Mouse (Mus musculus): Measurements from ENCODE around the gene Kirrel3. TPM values are rescaled to one million over a fixed set of nuclear protein-coding genes. Genes with fewer than 3 reads are reported as not detected.

The Kirrel3 gene
- polyA plus RNA-seq, 1 experiment, result not detected

GRCm38 (mm10) chr9:34881750-34882149 lies 396.1 kb downstream of the Kirrel3 start:
- TF ChIP-seq TAL1 (IDR thresholded peaks at IDR 0.05; ENCODE audit: low read length), result no peak
- no peak for TF ChIP-seq GATA1 (IDR thresholded peaks at IDR 0.05; ENCODE audit: low read length)
- Histone ChIP-seq H3K4me1 (ENCODE audit: control insufficient read depth) (no peaks in the 10 kb centered on the region), H3K9me3 (ENCODE audit: control insufficient read depth, low read length) (no peaks in the 10 kb centered on the region), H3K4me3 (replicated peaks) (no peak overlapping the region), H3K27me3 (ENCODE audit: control insufficient read depth) (no peaks in the 10 kb centered on the region), H3K36me3 (ENCODE audit: control insufficient read depth) (no peaks in the 10 kb centered on the region)

- TF ChIP-seq GATA1 (IDR thresholded peaks at IDR 0.05; ENCODE audit: low read length) (no peak), TAL1 (IDR thresholded peaks at IDR 0.05; ENCODE audit: low read length) (no peak)
- Histone ChIP-seq H3K9me3 (ENCODE audit: control insufficient read depth, low read length) (no peaks in the 10 kb centered on the region), H3K4me1 (ENCODE audit: control insufficient read depth) (no peaks in the 10 kb centered on the region), H3K36me3 (ENCODE audit: control insufficient read depth) (no peaks in the 10 kb centered on the region), H3K27me3 (ENCODE audit: control insufficient read depth) (no peaks in the 10 kb centered on the region), H3K4me3 (replicated peaks) (no peak overlapping the region)
Observed at GRCm38 (mm10) chr9:34882211-34882610, 396.5 kb downstream of the Kirrel3 start.

GRCm38 (mm10) chr9:34883122-34883521 lies 397.4 kb downstream of the Kirrel3 start:
- Histone ChIP-seq H3K9me3 (ENCODE audit: control insufficient read depth, low read length) (no peaks in the 10 kb centered on the region), H3K36me3 (ENCODE audit: control insufficient read depth) (no peaks in the 10 kb centered on the region), H3K4me3 (replicated peaks) (no peak overlapping the region)

GRCm38 (mm10) chr9:34884325-34884724 lies 398.6 kb downstream of the Kirrel3 start:
- H3K4me1 ChIP-seq (ENCODE audit: control insufficient read depth), result no peaks in the 10 kb centered on the region
- H3K27me3 ChIP-seq (ENCODE audit: control insufficient read depth), result no peaks in the 10 kb centered on the region
- no peaks in the 10 kb centered on the region for H3K36me3 ChIP-seq (ENCODE audit: control insufficient read depth)
- TF ChIP-seq GATA1 (IDR thresholded peaks at IDR 0.05; ENCODE audit: low read length) (no peak), TAL1 (IDR thresholded peaks at IDR 0.05; ENCODE audit: low read length) (no peak)
- H3K4me3 ChIP-seq (replicated peaks), result no peak overlapping the region
- H3K9me3 ChIP-seq (ENCODE audit: control insufficient read depth, low read length), result no peaks in the 10 kb centered on the region

More at GRCm38 (mm10) chr9:34883122-34883521, 397.4 kb downstream of the Kirrel3 start:
- Histone ChIP-seq H3K4me1 (ENCODE audit: control insufficient read depth) (no peaks in the 10 kb centered on the region), H3K27me3 (ENCODE audit: control insufficient read depth) (no peaks in the 10 kb centered on the region)
- TF ChIP-seq TAL1 (IDR thresholded peaks at IDR 0.05; ENCODE audit: low read length) (no peak), GATA1 (IDR thresholded peaks at IDR 0.05; ENCODE audit: low read length) (no peak)

GRCm38 (mm10) chr9:34884942-34885341 lies 399.2 kb downstream of the Kirrel3 start:
- Histone ChIP-seq H3K9me3 (ENCODE audit: control insufficient read depth, low read length) (no peaks in the 10 kb centered on the region), H3K4me1 (ENCODE audit: control insufficient read depth) (no peaks in the 10 kb centered on the region), H3K27me3 (ENCODE audit: control insufficient read depth) (no peaks in the 10 kb centered on the region), H3K36me3 (ENCODE audit: control insufficient read depth) (no peaks in the 10 kb centered on the region), H3K4me3 (replicated peaks) (no peak overlapping the region)
- TF ChIP-seq GATA1 (IDR thresholded peaks at IDR 0.05; ENCODE audit: low read length), result no peak
- no peak for TF ChIP-seq TAL1 (IDR thresholded peaks at IDR 0.05; ENCODE audit: low read length)

GRCm38 (mm10) chr9:34886746-34887145 lies 401.1 kb downstream of the Kirrel3 start:
- Histone ChIP-seq H3K27me3 (ENCODE audit: control insufficient read depth) (no peaks in the 10 kb centered on the region), H3K4me3 (replicated peaks) (no peak overlapping the region), H3K36me3 (ENCODE audit: control insufficient read depth) (no peaks in the 10 kb centered on the region), H3K4me1 (ENCODE audit: control insufficient read depth) (no peaks in the 10 kb centered on the region), H3K9me3 (ENCODE audit: control insufficient read depth, low read length) (no peaks in the 10 kb centered on the region)
- TF ChIP-seq TAL1 (IDR thresholded peaks at IDR 0.05; ENCODE audit: low read length) (no peak), GATA1 (IDR thresholded peaks at IDR 0.05; ENCODE audit: low read length) (no peak)

- Histone ChIP-seq H3K27me3 (ENCODE audit: control insufficient read depth) (no peaks in the 10 kb centered on the region), H3K9me3 (ENCODE audit: control insufficient read depth, low read length) (no peaks in the 10 kb centered on the region), H3K4me3 (replicated peaks) (no peak overlapping the region), H3K36me3 (ENCODE audit: control insufficient read depth) (no peaks in the 10 kb centered on the region), H3K4me1 (ENCODE audit: control insufficient read depth) (no peaks in the 10 kb centered on the region)
- TF ChIP-seq GATA1 (IDR thresholded peaks at IDR 0.05; ENCODE audit: low read length) (no peak), TAL1 (IDR thresholded peaks at IDR 0.05; ENCODE audit: low read length) (no peak)
Observed at GRCm38 (mm10) chr9:34887196-34887595, 401.5 kb downstream of the Kirrel3 start.

GRCm38 (mm10) chr9:34888298-34888697 lies 402.6 kb downstream of the Kirrel3 start:
- Histone ChIP-seq H3K27me3 (ENCODE audit: control insufficient read depth) (no peaks in the 10 kb centered on the region), H3K4me3 (replicated peaks) (no peak overlapping the region), H3K4me1 (ENCODE audit: control insufficient read depth) (no peaks in the 10 kb centered on the region), H3K9me3 (ENCODE audit: control insufficient read depth, low read length) (no peaks in the 10 kb centered on the region), H3K36me3 (ENCODE audit: control insufficient read depth) (no peaks in the 10 kb centered on the region)
- TF ChIP-seq GATA1 (IDR thresholded peaks at IDR 0.05; ENCODE audit: low read length), result no peak
- no peak for TF ChIP-seq TAL1 (IDR thresholded peaks at IDR 0.05; ENCODE audit: low read length)

GRCm38 (mm10) chr9:34901216-34901615 lies 415.5 kb downstream of the Kirrel3 start:
- Histone ChIP-seq H3K4me3 (replicated peaks) (no peak overlapping the region), H3K9me3 (ENCODE audit: control insufficient read depth, low read length) (no peaks in the 10 kb centered on the region), H3K36me3 (ENCODE audit: control insufficient read depth) (no peaks in the 10 kb centered on the region), H3K4me1 (ENCODE audit: control insufficient read depth) (no peaks in the 10 kb centered on the region), H3K27me3 (ENCODE audit: control insufficient read depth) (no peaks in the 10 kb centered on the region)
- no peak for TF ChIP-seq TAL1 (IDR thresholded peaks at IDR 0.05; ENCODE audit: low read length)
- TF ChIP-seq GATA1 (IDR thresholded peaks at IDR 0.05; ENCODE audit: low read length), result no peak

- TF ChIP-seq TAL1 (IDR thresholded peaks at IDR 0.05; ENCODE audit: low read length) (no peak), GATA1 (IDR thresholded peaks at IDR 0.05; ENCODE audit: low read length) (no peak)
- no peaks in the 10 kb centered on the region for H3K4me1 ChIP-seq (ENCODE audit: control insufficient read depth)
Observed at GRCm38 (mm10) chr9:34901888-34902287, 416.2 kb downstream of the Kirrel3 start.

More at GRCm38 (mm10) chr9:34901888-34902287, 416.2 kb downstream of the Kirrel3 start:
- H3K27me3 ChIP-seq (ENCODE audit: control insufficient read depth), result no peaks in the 10 kb centered on the region
- no peaks in the 10 kb centered on the region for H3K36me3 ChIP-seq (ENCODE audit: control insufficient read depth)
- H3K9me3 ChIP-seq (ENCODE audit: control insufficient read depth, low read length), result no peaks in the 10 kb centered on the region
- no peak overlapping the region for H3K4me3 ChIP-seq (replicated peaks)
